Mouse (Mus musculus) CD8-positive naive resting alpha-beta T cell, adult 2 months (primary cell): ENCODE data around the gene Twf2.

Experiments
- DNase-seq, 2 experiments: peaks; one replicate each; pipeline ENCODE4 v3.0.0; 2022; ENCODE audit warnings: low read depth in 2 of 2, low spot score in 2 of 2

Twf2 gene

GRCm38 (mm10) chr9:106177799-106178198 is 25.1 kb upstream of the Twf2 start:
- no peak for DNase-seq

- DNase-seq: no peak
These were observed 23.5 kb upstream of the Twf2 start for GRCm38 (mm10) chr9:106179454-106179853.

- no peak for DNase-seq
These were observed 22.9 kb upstream of the Twf2 start for GRCm38 (mm10) chr9:106179964-106180363.

- no peak for DNase-seq
These were observed 20.8 kb upstream of the Twf2 start for GRCm38 (mm10) chr9:106182146-106182545.

- no peak for DNase-seq
These were observed 18.9 kb upstream of the Twf2 start for GRCm38 (mm10) chr9:106183996-106184395.

- no peak for DNase-seq
These were observed 11.6 kb upstream of the Twf2 start for GRCm38 (mm10) chr9:106191355-106191754.

- DNase-seq: no peak
These were observed 10.9 kb upstream of the Twf2 start for GRCm38 (mm10) chr9:106192024-106192423.

- no peak for DNase-seq
These were observed 9.9 kb upstream of the Twf2 start for GRCm38 (mm10) chr9:106192998-106193397.

- DNase-seq: no peak
These were observed 8.7 kb upstream of the Twf2 start for GRCm38 (mm10) chr9:106193930-106194807.

- no peak for DNase-seq
These were observed 7.2 kb upstream of the Twf2 start for GRCm38 (mm10) chr9:106195693-106196092.

GRCm38 (mm10) chr9:106197081-106197713 is 5.7 kb upstream of the Twf2 start:
- DNase-seq: no peak

- DNase-seq: no peak
These were observed 5.2 kb upstream of the Twf2 start for GRCm38 (mm10) chr9:106197732-106198131.

GRCm38 (mm10) chr9:106198962-106199458 is 3.9 kb upstream of the Twf2 start:
- DNase-seq: peak in 1 of 2 experiments; percentile 32

- DNase-seq: no peak
These were observed 3.2 kb upstream of the Twf2 start, which contains the start of gene Ppm1m for GRCm38 (mm10) chr9:106199535-106200272. Gene Ppm1m, minus strand, starts transcription at chr9:106199746.

GRCm38 (mm10) chr9:106201895-106202294 is 1.0 kb upstream of the Twf2 start:
- no peak for DNase-seq

- no peak for DNase-seq
These were observed 1.3 kb downstream of the Twf2 start for GRCm38 (mm10) chr9:106203990-106204851.

GRCm38 (mm10) chr9:106205713-106206290 is 2.9 kb downstream of the Twf2 start:
- no peak for DNase-seq

- no peak for DNase-seq
These were observed 3.6 kb downstream of the Twf2 start for GRCm38 (mm10) chr9:106206515-106206914.

GRCm38 (mm10) chr9:106208181-106208580 is 5.3 kb downstream of the Twf2 start:
- DNase-seq: no peak

- no peak for DNase-seq
These were observed 7.0 kb downstream of the Twf2 start for GRCm38 (mm10) chr9:106209954-106210353.
